Mouse (Mus musculus) right cerebral cortex, postnatal 10 days (tissue): Measurements from ENCODE around the gene Insig1.
A peak's percentile ranks its signal among the peaks of the same experiment; 100 is the strongest.

Source experiments
- DNase-seq, 2 experiments: peaks; one replicate each; pipeline ENCODE4 v3.0.0; 2021; ENCODE audit warnings: low spot score in 2 of 2

Gene Insig1

GRCm38 (mm10) chr5:28118531-28118925 is 47.4 kb downstream of the Insig1 start:
- no peak for DNase-seq

GRCm38 (mm10) chr5:28119576-28119975 is 48.4 kb downstream of the Insig1 start:
- DNase-seq = no peak

- peak; percentile 40 to 42 for DNase-seq
Observed at GRCm38 (mm10) chr5:28122491-28123454, 51.6 kb downstream of the Insig1 start.

GRCm38 (mm10) chr5:28123455-28123825 is 52.3 kb downstream of the Insig1 start:
- no peak for DNase-seq

- DNase-seq = no peak
Observed at GRCm38 (mm10) chr5:28124321-28125230, 53.4 kb downstream of the Insig1 start.
